7 mouse cellular contexts compared by ENCODE assay signal in genomic region chr9:58314682-58315360, GRCm38 (mm10). TPM values are rescaled to one million over a fixed set of nuclear protein-coding genes. Genes with fewer than 3 reads are reported as not detected.
DNase-seq lines count a peak whose midpoint lies in the region; ATAC-seq lines count a peak whose summit lies in the region.

No protein-coding gene starts in this region.

- peaks cover 24% of the 10 kb centered on the region for H3K27me3 ChIP-seq in forebrain, embryonic 14.5 days (replicated peaks; ENCODE audit: control insufficient read depth, insufficient read depth, low read length)
- H3K27me3 ChIP-seq in hindbrain, embryonic 14.5 days (ENCODE audit: control insufficient read depth, insufficient read depth, low read length), result peaks cover 26% of the 10 kb centered on the region
- H3K27me3 ChIP-seq in neural tube, embryonic 12.5 days (replicated peaks), result peaks cover 25% of the 10 kb centered on the region

- 0 out of 2 replicates have a peak overlapping the region, but pooled peaks have one; percentile 12 for H3K4me2 ChIP-seq in forebrain, embryonic 14.5 days (ENCODE audit: low read length)
- no peak overlapping the region for H3K4me2 ChIP-seq in hindbrain, embryonic 14.5 days (replicated peaks)
- H3K4me2 ChIP-seq in neural tube, embryonic 12.5 days (replicated peaks), result 0 out of 2 replicates have a peak overlapping the region, but pooled peaks have one; percentile 10

- no peak overlapping the region for H3K4me3 ChIP-seq in forebrain, embryonic 14.5 days (ENCODE audit: low read depth, low read length)
- no peak overlapping the region for H3K4me3 ChIP-seq in hindbrain, embryonic 14.5 days (replicated peaks; ENCODE audit: low read length)
- no peak overlapping the region for H3K4me3 ChIP-seq in neural tube, embryonic 12.5 days

- H3K27ac ChIP-seq in forebrain, embryonic 14.5 days (ENCODE audit: low read depth, low read length), result peak overlapping the region; percentile 81
- peak overlapping the region; percentile 47; the same call in 1 of the 2 replicates for H3K27ac ChIP-seq in hindbrain, embryonic 14.5 days
- peak overlapping the region; percentile 37; the same call in 1 of the 2 replicates for H3K27ac ChIP-seq in neural tube, embryonic 12.5 days

- no peaks in the 10 kb centered on the region for H3K9me3 ChIP-seq in forebrain, embryonic 14.5 days (replicated peaks; ENCODE audit: control insufficient read depth, low read length)
- H3K9me3 ChIP-seq in hindbrain, embryonic 14.5 days (ENCODE audit: control insufficient read depth, low read length), result no peaks in the 10 kb centered on the region
- no peaks in the 10 kb centered on the region for H3K9me3 ChIP-seq in neural tube, embryonic 12.5 days

- peak; percentile 31; the same call in 1 of the 2 replicates for ATAC-seq in forebrain, embryonic 14.5 days
- ATAC-seq in hindbrain, embryonic 14.5 days (ENCODE audit: low FRiP score), result peak; percentile 46; the same call in 1 of the 2 replicates
- ATAC-seq in neural tube, embryonic 12.5 days (ENCODE audit: low FRiP score, low read depth), result no peak

- H3K9ac ChIP-seq in forebrain, embryonic 14.5 days (ENCODE audit: low read length), result no peak overlapping the region
- 0 out of 2 replicates have a peak overlapping the region, but pooled peaks have one; percentile 24 for H3K9ac ChIP-seq in hindbrain, embryonic 14.5 days
- 0 out of 2 replicates have a peak overlapping the region, but pooled peaks have one; percentile 38 for H3K9ac ChIP-seq in neural tube, embryonic 12.5 days

- no peaks in the 10 kb centered on the region for H3K36me3 ChIP-seq in forebrain, embryonic 14.5 days (ENCODE audit: control insufficient read depth, insufficient read depth, low read length)
- no peaks in the 10 kb centered on the region for H3K36me3 ChIP-seq in hindbrain, embryonic 14.5 days (replicated peaks; ENCODE audit: control insufficient read depth, insufficient read depth)
- no peaks in the 10 kb centered on the region for H3K36me3 ChIP-seq in neural tube, embryonic 12.5 days

- peaks cover 31% of the 10 kb centered on the region for H3K4me1 ChIP-seq in forebrain, embryonic 14.5 days (ENCODE audit: control insufficient read depth, insufficient read depth, low read length)
- H3K4me1 ChIP-seq in hindbrain, embryonic 14.5 days (replicated peaks; ENCODE audit: control insufficient read depth, insufficient read depth, low read length), result peaks cover 39% of the 10 kb centered on the region
- H3K4me1 ChIP-seq in neural tube, embryonic 12.5 days, result peaks cover 42% of the 10 kb centered on the region

- WGBS in forebrain, embryonic 14.5 days, result 36% methylated on average over 5 of the region's 5 CpGs
- WGBS in hindbrain, embryonic 14.5 days, result 41% methylated on average over 5 of the region's 5 CpGs
- WGBS in neural tube, embryonic 12.5 days, result 51% methylated on average over 5 of the region's 5 CpGs

- peak; percentile 47 for DNase-seq in retina, postnatal 1 day
- no peak for DNase-seq in retina, embryonic 14.5 days (ENCODE audit: low spot score)
- peak; percentile 69 for DNase-seq in forebrain, embryonic 14.5 days (ENCODE audit: low spot score)
- no peak for DNase-seq in hindbrain, embryonic 14.5 days (ENCODE audit: low spot score)
- DNase-seq in testis, postnatal 10 days (ENCODE audit: low spot score), result no peak
- no peak for DNase-seq in B cell, adult 2 months

RNA-seq across cellular contexts. Expression of gene Loxl1, which starts 1.8 kb away (rescaled TPM):
- polyA plus RNA-seq in forebrain, embryonic 14.5 days (2014; fragmentation: Nextera tagmentation; extraction: Ambion mirVana), result 9.2 and 11.1 TPM in 2 replicates
- 7.9 and 9.6 TPM in 2 replicates for polyA plus RNA-seq in hindbrain, embryonic 14.5 days (2014; fragmentation: Nextera tagmentation; extraction: Ambion mirVana)
- polyA plus RNA-seq in neural tube, embryonic 12.5 days (2016; fragmentation: Nextera tagmentation; extraction: Ambion mirVana), result 13.5 and 14.7 TPM in 2 replicates

RNA-seq across cellular contexts. Expression of gene Tbc1d21, which starts 55.4 kb away (rescaled TPM):
- not detected in 2 replicates for polyA plus RNA-seq in forebrain, embryonic 14.5 days (2014; fragmentation: Nextera tagmentation; extraction: Ambion mirVana)
- polyA plus RNA-seq in hindbrain, embryonic 14.5 days (2014; fragmentation: Nextera tagmentation; extraction: Ambion mirVana), result not detected in 2 replicates
- not detected in 2 replicates for polyA plus RNA-seq in neural tube, embryonic 12.5 days (2016; fragmentation: Nextera tagmentation; extraction: Ambion mirVana)

Comparison
In these comparisons a context has a peak if more than half of its experiments do, and no peak if none do; other contexts are left out.
1. DNase-seq: peak in retina, postnatal 1 day (single experiment) and forebrain, embryonic 14.5 days (single experiment); none in retina, embryonic 14.5 days (single experiment), hindbrain, embryonic 14.5 days (single experiment), testis, postnatal 10 days (single experiment) and B cell, adult 2 months (0 of 2).
2. Peak in every context shown above with its lines, with median percentiles within 50 percentile points of each other: H3K27ac ChIP-seq.